Mouse (Mus musculus) midbrain, embryonic 16.5 days (tissue): ENCODE measurements around the gene Tyw1. TPM values are rescaled to one million over a fixed set of nuclear protein-coding genes. Genes with fewer than 3 reads are reported as not detected.

Source experiments
- ATAC-seq: fragments of 200-750 bp; cut with Nextera tagmentation; 2 replicates; pipeline ENCODE4 v1.8.0; 2017; ENCODE audit warnings: moderate TSS enrichment
- H3K27ac ChIP-seq: fragments of 300-500 bp; sonication (generic); 2 replicates; pipeline ENCODE4 v1.5.1; 2014; ENCODE audit warnings: mild to moderate bottlenecking, low read length, mixed read lengths
- H3K27me3 ChIP-seq: fragments of 300-500 bp; sonication (generic); 2 replicates; pipeline ENCODE4 v1.6.1; 2014; ENCODE audit warnings: low read depth, low read length, mixed read lengths; ENCODE audit not compliant: control insufficient read depth, insufficient read depth
- H3K36me3 ChIP-seq: fragments of 300-500 bp; sonication (generic); 2 replicates; pipeline ENCODE4 v1.6.1; 2014; ENCODE audit warnings: mild to moderate bottlenecking, low read length, moderate library complexity, mixed read lengths; ENCODE audit not compliant: control insufficient read depth, insufficient read depth
- H3K4me1 ChIP-seq: fragments of 300-500 bp; sonication (generic); 2 replicates; pipeline ENCODE4 v1.6.1; 2014; ENCODE audit warnings: mild to moderate bottlenecking, low read length, mixed read lengths; ENCODE audit not compliant: control insufficient read depth, insufficient read depth
- H3K4me2 ChIP-seq: fragments of 300-500 bp; sonication (generic); 2 replicates; pipeline ENCODE4 v1.6.1; 2014; ENCODE audit warnings: mild to moderate bottlenecking, low read length, mixed read lengths
- H3K4me3 ChIP-seq: fragments of 300-500 bp; sonication (generic); 2 replicates; pipeline ENCODE4 v1.5.1; 2014; ENCODE audit warnings: low read depth, mild to moderate bottlenecking, low read length, moderate library complexity, mixed read lengths
- H3K9ac ChIP-seq: fragments of 300-500 bp; sonication (generic); 2 replicates; pipeline ENCODE4 v1.6.1; 2014; ENCODE audit warnings: low read depth, low read length, mixed read lengths
- H3K9me3 ChIP-seq: fragments of 300-500 bp; sonication (generic); replicated peaks from 2 replicates; pipeline ENCODE4 v1.6.1; 2014; ENCODE audit warnings: mild to moderate bottlenecking, low read length, mixed read lengths; ENCODE audit not compliant: control insufficient read depth, poor library complexity, severe bottlenecking
- WGBS: fragments of 180-500 bp; shearing (Covaris S2); extraction: QIAGEN DNeasy Blood & Tissue Kit; methylation state at CpG from one replicate; pipeline ENCODE4 v1.1.7; 2014; 5-methylcytosine and 5-hydroxymethylcytosine counted together
- polyA plus RNA-seq: library from polyadenylated mRNA; unstranded; fragments of >200 nt; fragmentation: Nextera tagmentation; extraction: Ambion mirVana; gene quantifications from 2 replicates; pipeline ENCODE4 v1.2.1, GENCODE M21; 2015

Gene Tyw1
- polyA plus RNA-seq, 1 experiment from 2014 or later: 20.2 TPM

- no peaks in the 10 kb centered on the region for H3K9me3 ChIP-seq
- H3K27me3 ChIP-seq: no peaks in the 10 kb centered on the region
- H3K4me3 ChIP-seq: peak overlapping the region; percentile 99
- WGBS: under 1% methylated on average over 72 of the region's 88 CpGs
- H3K4me1 ChIP-seq: peaks cover 22% of the 10 kb centered on the region
- peak; percentile 84 for ATAC-seq
- H3K4me2 ChIP-seq: peak overlapping the region; percentile 82
- no peaks in the 10 kb centered on the region; the same call in 1 of the 2 replicates for H3K36me3 ChIP-seq
- peak overlapping the region; percentile 92 for H3K9ac ChIP-seq
- H3K27ac ChIP-seq: peak overlapping the region; percentile 86
These were observed 33.0 kb upstream of the Tyw1 start for GRCm38 (mm10) chr5:130222146-130223004.

- Histone ChIP-seq H3K4me2 (no peak overlapping the region), H3K27ac (no peak overlapping the region), H3K4me1 (peaks cover 14% of the 10 kb centered on the region), H3K4me3 (no peak overlapping the region), H3K27me3 (no peaks in the 10 kb centered on the region), H3K9ac (no peak overlapping the region), H3K36me3 (peaks cover 7% of the 10 kb centered on the region), H3K9me3 (no peaks in the 10 kb centered on the region)
- WGBS: over 99% methylated on average over 3 of the region's 3 CpGs
- ATAC-seq: no peak
These were observed 28.6 kb upstream of the Tyw1 start for GRCm38 (mm10) chr5:130226790-130227189.

GRCm38 (mm10) chr5:130228120-130228519, 27.3 kb upstream of the Tyw1 start:
- 78% methylated on average over 4 of the region's 4 CpGs for WGBS
- no peak overlapping the region for H3K4me3 ChIP-seq
- no peak for ATAC-seq
- no peak overlapping the region for H3K4me2 ChIP-seq
- H3K27me3 ChIP-seq: no peaks in the 10 kb centered on the region
- peaks cover 17% of the 10 kb centered on the region for H3K36me3 ChIP-seq
- H3K4me1 ChIP-seq: peaks cover 10% of the 10 kb centered on the region
- H3K27ac ChIP-seq: no peak overlapping the region
- no peak overlapping the region for H3K9ac ChIP-seq
- H3K9me3 ChIP-seq: no peaks in the 10 kb centered on the region

- Histone ChIP-seq H3K27me3 (no peaks in the 10 kb centered on the region), H3K36me3 (peaks cover 50% of the 10 kb centered on the region), H3K9me3 (no peaks in the 10 kb centered on the region), H3K4me1 (no peaks in the 10 kb centered on the region), H3K27ac (no peak overlapping the region), H3K4me2 (no peak overlapping the region), H3K4me3 (no peak overlapping the region), H3K9ac (no peak overlapping the region)
- no peak for ATAC-seq
- 97% methylated on average over 8 of the region's 8 CpGs for WGBS
These were observed 19.1 kb upstream of the Tyw1 start for GRCm38 (mm10) chr5:130236302-130236701.

GRCm38 (mm10) chr5:130239236-130239635, 16.2 kb upstream of the Tyw1 start:
- Histone ChIP-seq H3K4me2 (no peak overlapping the region), H3K36me3 (peaks cover 47% of the 10 kb centered on the region), H3K9me3 (no peaks in the 10 kb centered on the region), H3K4me1 (no peaks in the 10 kb centered on the region), H3K27me3 (no peaks in the 10 kb centered on the region), H3K27ac (no peak overlapping the region), H3K4me3 (no peak overlapping the region), H3K9ac (no peak overlapping the region)
- ATAC-seq: no peak
- WGBS: 89% methylated on average over 7 of the region's 7 CpGs

GRCm38 (mm10) chr5:130239856-130240255, 15.6 kb upstream of the Tyw1 start:
- H3K27me3 ChIP-seq: no peaks in the 10 kb centered on the region
- no peak overlapping the region for H3K4me3 ChIP-seq
- no peak overlapping the region for H3K4me2 ChIP-seq
- no peak overlapping the region for H3K9ac ChIP-seq
- H3K4me1 ChIP-seq: no peaks in the 10 kb centered on the region
- ATAC-seq: no peak
- H3K36me3 ChIP-seq: peaks cover 46% of the 10 kb centered on the region
- WGBS: 91% methylated on average over 2 of the region's 2 CpGs
- H3K9me3 ChIP-seq: no peaks in the 10 kb centered on the region
- no peak overlapping the region for H3K27ac ChIP-seq

GRCm38 (mm10) chr5:130241426-130241825, 14.0 kb upstream of the Tyw1 start:
- Histone ChIP-seq H3K4me1 (no peaks in the 10 kb centered on the region), H3K9ac (no peak overlapping the region), H3K27ac (no peak overlapping the region), H3K9me3 (no peaks in the 10 kb centered on the region), H3K36me3 (peaks cover 47% of the 10 kb centered on the region), H3K4me2 (no peak overlapping the region), H3K27me3 (no peaks in the 10 kb centered on the region), H3K4me3 (no peak overlapping the region)
- no peak for ATAC-seq
- WGBS: 91% methylated on average over 12 of the region's 12 CpGs

- no peak overlapping the region for H3K4me3 ChIP-seq
These were observed 7.6 kb upstream of the Tyw1 start for GRCm38 (mm10) chr5:130247823-130248222.

More at GRCm38 (mm10) chr5:130247823-130248222, 7.6 kb upstream of the Tyw1 start:
- peaks cover 27% of the 10 kb centered on the region for H3K36me3 ChIP-seq
- no peaks in the 10 kb centered on the region for H3K4me1 ChIP-seq
- no peaks in the 10 kb centered on the region for H3K27me3 ChIP-seq
- no peak overlapping the region for H3K4me2 ChIP-seq
- no peak overlapping the region for H3K27ac ChIP-seq
- no peaks in the 10 kb centered on the region for H3K9me3 ChIP-seq
- WGBS: 89% methylated on average over 5 of the region's 5 CpGs
- ATAC-seq: no peak
- no peak overlapping the region for H3K9ac ChIP-seq
